Mouse (Mus musculus): Measurements from ENCODE around the gene Mrtfb. TPM values are rescaled to one million over a fixed set of nuclear protein-coding genes. Genes with fewer than 3 reads are reported as not detected.

Gene Mrtfb
- polyA plus RNA-seq, 1 experiment from 2014 or later, result 15.8 TPM

- Histone ChIP-seq H3K36me3 (no peaks in the 10 kb centered on the region), H3K4me1 (replicated peaks) (peaks cover 3% of the 10 kb centered on the region; the same call in 1 of the 2 replicates), H3K27ac (no peak overlapping the region), H3K4me3 (no peak overlapping the region), H3K9me3 (no peaks in the 10 kb centered on the region), H3K27me3 (ENCODE audit: insufficient read depth, poor library complexity, severe bottlenecking) (no peaks in the 10 kb centered on the region)
- 45% methylated on average over 1 of the region's 1 CpGs for WGBS
- DNase-seq (ENCODE audit: low spot score), result no peak
Measured at GRCm38 (mm10) chr16:13460071-13460470, 203.8 kb downstream of the Mrtfb start.

GRCm38 (mm10) chr16:13460777-13461408 lies 204.6 kb downstream of the Mrtfb start:
- no peak overlapping the region for H3K27ac ChIP-seq
- H3K36me3 ChIP-seq, result no peaks in the 10 kb centered on the region
- no peaks in the 10 kb centered on the region for H3K27me3 ChIP-seq (ENCODE audit: insufficient read depth, poor library complexity, severe bottlenecking)
- H3K9me3 ChIP-seq, result no peaks in the 10 kb centered on the region
- H3K4me1 ChIP-seq (replicated peaks), result peaks cover 3% of the 10 kb centered on the region; the same call in 1 of the 2 replicates
- no peak for DNase-seq (ENCODE audit: low spot score)
- H3K4me3 ChIP-seq, result no peak overlapping the region
- WGBS, result 82% methylated on average over 3 of the region's 3 CpGs

GRCm38 (mm10) chr16:13464662-13465061 lies 208.4 kb downstream of the Mrtfb start:
- Histone ChIP-seq H3K27me3 (ENCODE audit: insufficient read depth, poor library complexity, severe bottlenecking) (no peaks in the 10 kb centered on the region), H3K4me1 (replicated peaks) (peaks cover 3% of the 10 kb centered on the region; the same call in 1 of the 2 replicates), H3K36me3 (no peaks in the 10 kb centered on the region), H3K4me3 (no peak overlapping the region), H3K9me3 (no peaks in the 10 kb centered on the region), H3K27ac (no peak overlapping the region)
- 80% methylated on average over 5 of the region's 5 CpGs for WGBS
- no peak for DNase-seq (ENCODE audit: low spot score)

MicroRNA genes within 50 kb of the gene (microRNA counts, 519-probe panel; counts per million panel counts)
- 1,255 counts per million, percentile 77 among the panel's probes with 10 or more counts for microRNA mmu-miR-193b

Other genes starting within 250 kb of the Mrtfb start
- 12.8 and 12.9 TPM in 2 replicates for gene Ercc4, start 146.8 kb upstream of the Mrtfb start, polyA plus RNA-seq (2016; fragmentation: Nextera tagmentation; extraction: Ambion mirVana)